Mouse (Mus musculus) neural tube, embryonic 13.5 days (tissue): ENCODE measurements around the gene Itpr3. TPM values are rescaled to one million over a fixed set of nuclear protein-coding genes. Genes with fewer than 3 reads are reported as not detected.

Experiments used
- ATAC-seq: fragments of 200-750 bp; cut with Nextera tagmentation; 2 replicates; pipeline ENCODE4 v1.8.0; 2017; ENCODE audit warnings: low read depth, mild to moderate bottlenecking, moderate TSS enrichment, moderate library complexity
- H3K27ac ChIP-seq: fragments of 300-500 bp; sonication (generic); replicated peaks from 2 replicates; pipeline ENCODE4 v1.5.1; 2015; ENCODE audit warnings: moderate library complexity, mild to moderate bottlenecking, inconsistent platforms
- H3K27me3 ChIP-seq: fragments of 300-500 bp; sonication (generic); 2 replicates; pipeline ENCODE4 v1.6.1; 2015; ENCODE audit warnings: mild to moderate bottlenecking, inconsistent platforms
- H3K36me3 ChIP-seq: fragments of 300-500 bp; sonication (generic); 2 replicates; pipeline ENCODE4 v1.6.1; 2015; ENCODE audit warnings: mild to moderate bottlenecking, inconsistent platforms
- H3K4me1 ChIP-seq: fragments of 300-500 bp; sonication (generic); replicated peaks from 2 replicates; pipeline ENCODE4 v1.6.1; 2015; ENCODE audit warnings: inconsistent platforms
- H3K4me2 ChIP-seq: fragments of 300-500 bp; sonication (generic); 2 replicates; pipeline ENCODE4 v1.6.1; 2015; ENCODE audit warnings: inconsistent platforms, mild to moderate bottlenecking, moderate library complexity
- H3K4me3 ChIP-seq: fragments of 300-500 bp; sonication (generic); 2 replicates; pipeline ENCODE4 v1.5.1; 2015; ENCODE audit warnings: mild to moderate bottlenecking, inconsistent platforms
- H3K9ac ChIP-seq: fragments of 300-500 bp; sonication (generic); 2 replicates; pipeline ENCODE4 v1.6.1; 2015; ENCODE audit warnings: moderate library complexity, mild to moderate bottlenecking, inconsistent platforms
- H3K9me3 ChIP-seq: fragments of 300-500 bp; sonication (generic); 2 replicates; pipeline ENCODE4 v1.6.1; 2016; ENCODE audit warnings: inconsistent platforms
- WGBS: fragments of 180-500 bp; shearing (Covaris S2); methylation state at CpG from one replicate; pipeline ENCODE4 v1.1.7; 2015; 5-methylcytosine and 5-hydroxymethylcytosine counted together
- polyA plus RNA-seq: library from polyadenylated mRNA; unstranded; fragments of >200 nt; fragmentation: Nextera tagmentation; extraction: Ambion mirVana; gene quantifications from 2 replicates; pipeline ENCODE4 v1.2.1, GENCODE M21; 2015

The Itpr3 gene
- polyA plus RNA-seq, 1 experiment from 2014 or later, result 1.4 TPM

- Histone ChIP-seq H3K4me1 (peaks cover 28% of the 10 kb centered on the region), H3K27ac (no peak overlapping the region), H3K4me3 (no peak overlapping the region), H3K36me3 (no peaks in the 10 kb centered on the region), H3K9me3 (no peaks in the 10 kb centered on the region), H3K4me2 (no peak overlapping the region), H3K9ac (no peak overlapping the region), H3K27me3 (peaks cover 50% of the 10 kb centered on the region)
- WGBS, result 86% methylated on average over 8 of the region's 8 CpGs
- no peak for ATAC-seq
Observed at GRCm38 (mm10) chr17:27060698-27061097, 3.6 kb downstream of the Itpr3 start.

DNA sequence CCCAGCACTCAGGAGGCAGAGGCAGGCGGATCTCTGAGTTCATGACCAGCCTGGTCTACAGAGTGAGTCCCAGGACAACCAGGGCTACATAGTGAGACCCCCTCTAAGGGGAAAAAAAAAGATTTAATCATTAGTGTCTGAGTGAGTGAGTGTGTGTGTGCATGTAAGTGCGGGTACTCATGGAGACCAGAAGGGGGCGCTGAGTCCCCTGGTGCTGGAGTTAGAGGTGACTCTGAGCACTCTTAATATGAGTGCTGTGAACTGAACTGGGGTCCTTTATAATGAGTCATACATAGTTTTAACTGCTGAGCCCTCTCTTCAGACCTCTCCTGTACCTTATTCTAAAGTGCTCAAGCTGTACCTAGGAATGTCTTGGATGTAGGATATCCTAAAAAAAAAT lies 4.6 kb downstream of the Itpr3 start:
- Histone ChIP-seq H3K36me3 (no peaks in the 10 kb centered on the region), H3K9ac (no peak overlapping the region), H3K4me3 (no peak overlapping the region), H3K27ac (no peak overlapping the region), H3K4me1 (peaks cover 20% of the 10 kb centered on the region), H3K4me2 (no peak overlapping the region), H3K27me3 (peaks cover 40% of the 10 kb centered on the region), H3K9me3 (no peaks in the 10 kb centered on the region)
- WGBS, result 89% methylated on average over 3 of the region's 3 CpGs
- no peak for ATAC-seq

- peaks cover 10% of the 10 kb centered on the region for H3K4me1 ChIP-seq
- no peaks in the 10 kb centered on the region for H3K9me3 ChIP-seq
- no peak overlapping the region for H3K4me3 ChIP-seq
- H3K9ac ChIP-seq, result no peak overlapping the region
- 90% methylated on average over 7 of the region's 7 CpGs for WGBS
- H3K36me3 ChIP-seq, result no peaks in the 10 kb centered on the region
- H3K27me3 ChIP-seq, result peaks cover 30% of the 10 kb centered on the region
- ATAC-seq, result no peak
- no peak overlapping the region for H3K27ac ChIP-seq
- no peak overlapping the region for H3K4me2 ChIP-seq
Observed at GRCm38 (mm10) chr17:27062684-27063083, 5.6 kb downstream of the Itpr3 start.

- no peak overlapping the region for H3K9ac ChIP-seq
- 0 out of 2 replicates have a peak, but pooled peaks cover 1% of the 10 kb centered on the region for H3K4me1 ChIP-seq
- H3K4me3 ChIP-seq, result no peak overlapping the region
- H3K36me3 ChIP-seq, result no peaks in the 10 kb centered on the region
- no peak overlapping the region for H3K4me2 ChIP-seq
- H3K27ac ChIP-seq, result no peak overlapping the region
- H3K27me3 ChIP-seq, result peaks cover 20% of the 10 kb centered on the region
- ATAC-seq, result no peak
- 59% methylated on average over 6 of the region's 6 CpGs for WGBS
- no peaks in the 10 kb centered on the region for H3K9me3 ChIP-seq
Observed at GRCm38 (mm10) chr17:27063717-27064116, 6.6 kb downstream of the Itpr3 start.

DNA sequence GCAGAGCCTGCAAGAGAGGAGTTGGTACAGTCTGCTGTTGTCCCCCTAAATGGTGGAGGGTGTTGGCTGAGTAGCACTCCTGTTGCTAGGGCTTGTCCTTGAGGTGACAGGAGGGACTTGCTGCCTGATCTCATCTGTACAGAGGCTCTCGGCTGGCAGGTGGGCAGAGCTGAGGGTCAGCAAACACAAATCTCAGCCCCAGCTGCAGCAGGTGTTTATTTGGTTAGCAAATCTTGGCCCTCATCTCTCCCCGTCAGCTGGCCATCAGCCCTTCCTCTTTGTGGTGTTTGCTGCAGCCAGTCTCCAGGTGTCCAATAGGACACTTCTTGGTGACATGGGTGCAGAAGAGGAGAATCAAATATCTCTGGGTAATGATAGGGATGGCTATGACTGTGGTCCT lies 7.1 kb downstream of the Itpr3 start:
- Histone ChIP-seq H3K4me2 (no peak overlapping the region), H3K9me3 (no peaks in the 10 kb centered on the region), H3K4me1 (peaks cover under 1% of the 10 kb centered on the region), H3K27ac (no peak overlapping the region), H3K36me3 (no peaks in the 10 kb centered on the region), H3K9ac (no peak overlapping the region), H3K27me3 (peaks cover 15% of the 10 kb centered on the region), H3K4me3 (no peak overlapping the region)
- 91% methylated on average over 2 of the region's 2 CpGs for WGBS
- no peak for ATAC-seq

DNA sequence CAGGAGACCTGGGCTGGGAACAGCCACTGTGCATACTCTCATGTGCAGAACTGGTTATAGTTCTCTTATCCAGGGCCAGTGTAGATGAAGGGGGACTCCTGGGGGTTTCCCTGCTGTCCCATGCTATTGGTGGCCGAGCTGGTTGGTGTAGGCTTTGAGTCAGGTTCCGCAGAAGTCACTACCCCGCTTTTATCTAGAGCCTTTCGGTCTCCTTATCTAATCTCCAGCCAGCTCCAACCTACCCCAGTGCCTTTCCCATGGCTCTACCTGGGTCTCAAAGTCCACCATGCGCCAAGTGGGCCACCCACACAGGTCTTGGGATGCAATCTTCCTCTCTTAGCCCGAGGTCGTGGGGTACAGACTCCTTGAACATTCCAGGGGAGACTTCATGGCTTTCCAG lies 9.0 kb downstream of the Itpr3 start:
- WGBS, result 86% methylated on average over 7 of the region's 7 CpGs
- Histone ChIP-seq H3K36me3 (no peaks in the 10 kb centered on the region), H3K4me1 (peaks cover 10% of the 10 kb centered on the region), H3K4me2 (no peak overlapping the region), H3K9me3 (no peaks in the 10 kb centered on the region), H3K9ac (no peak overlapping the region), H3K27ac (no peak overlapping the region), H3K4me3 (no peak overlapping the region), H3K27me3 (no peaks in the 10 kb centered on the region)
- no peak for ATAC-seq

DNA sequence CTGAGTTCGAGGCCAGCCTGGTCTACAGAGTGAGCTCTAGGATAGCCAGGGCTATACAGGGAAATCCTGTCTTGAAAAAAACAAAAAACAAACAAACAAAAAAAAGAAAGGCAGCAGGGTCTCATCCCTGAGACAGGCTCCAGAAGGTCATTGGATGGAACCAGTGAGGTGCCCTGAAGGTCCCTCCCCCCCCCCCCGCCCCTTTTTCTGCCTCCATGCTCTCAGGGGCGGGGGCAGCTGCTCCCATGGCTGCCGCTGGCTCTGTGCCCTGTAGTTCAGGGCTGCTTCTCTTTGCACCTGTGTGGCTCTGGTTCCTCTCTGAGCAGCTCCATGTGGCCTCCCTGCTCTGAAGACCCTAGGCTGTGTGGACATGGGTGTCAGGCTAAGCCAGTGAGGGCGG lies 12.0 kb downstream of the Itpr3 start:
- Histone ChIP-seq H3K36me3 (no peaks in the 10 kb centered on the region), H3K27ac (peak overlapping the region; percentile 55; the same call in 1 of the 2 replicates), H3K4me2 (no peak overlapping the region), H3K4me1 (peaks cover 13% of the 10 kb centered on the region), H3K9ac (no peak overlapping the region), H3K9me3 (no peaks in the 10 kb centered on the region), H3K4me3 (no peak overlapping the region), H3K27me3 (no peaks in the 10 kb centered on the region)
- WGBS, result 66% methylated on average over 5 of the region's 5 CpGs
- no peak for ATAC-seq

GRCm38 (mm10) chr17:27070913-27071312 lies 13.8 kb downstream of the Itpr3 start:
- Histone ChIP-seq H3K27me3 (no peaks in the 10 kb centered on the region), H3K4me2 (no peak overlapping the region), H3K4me1 (peaks cover 14% of the 10 kb centered on the region), H3K4me3 (no peak overlapping the region), H3K9me3 (no peaks in the 10 kb centered on the region), H3K36me3 (no peaks in the 10 kb centered on the region), H3K9ac (no peak overlapping the region), H3K27ac (no peak overlapping the region)
- ATAC-seq, result no peak
- WGBS, result 92% methylated on average over 7 of the region's 7 CpGs

DNA sequence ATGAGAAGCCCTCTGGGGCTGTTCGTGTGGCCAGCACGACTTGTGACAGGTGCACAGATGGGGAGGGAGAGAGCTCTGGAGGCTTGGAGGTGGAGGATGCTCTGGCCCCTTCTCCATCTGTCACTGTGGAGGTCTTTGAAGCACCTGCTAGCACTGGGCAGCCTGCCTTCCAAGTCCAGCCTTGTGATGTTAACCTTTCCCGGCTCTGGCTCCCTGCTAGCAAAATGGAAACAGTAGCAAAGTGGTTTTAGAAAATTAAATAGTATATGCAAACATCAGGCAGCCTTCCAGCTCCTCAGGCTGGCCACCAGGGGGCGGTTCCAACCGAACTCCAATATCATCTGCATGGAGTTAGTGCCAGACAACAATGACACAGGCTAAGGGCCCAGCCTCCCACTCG lies 14.5 kb downstream of the Itpr3 start:
- H3K27me3 ChIP-seq, result no peaks in the 10 kb centered on the region
- H3K36me3 ChIP-seq, result no peaks in the 10 kb centered on the region
- WGBS, result 48% methylated on average over 6 of the region's 6 CpGs

DNA sequence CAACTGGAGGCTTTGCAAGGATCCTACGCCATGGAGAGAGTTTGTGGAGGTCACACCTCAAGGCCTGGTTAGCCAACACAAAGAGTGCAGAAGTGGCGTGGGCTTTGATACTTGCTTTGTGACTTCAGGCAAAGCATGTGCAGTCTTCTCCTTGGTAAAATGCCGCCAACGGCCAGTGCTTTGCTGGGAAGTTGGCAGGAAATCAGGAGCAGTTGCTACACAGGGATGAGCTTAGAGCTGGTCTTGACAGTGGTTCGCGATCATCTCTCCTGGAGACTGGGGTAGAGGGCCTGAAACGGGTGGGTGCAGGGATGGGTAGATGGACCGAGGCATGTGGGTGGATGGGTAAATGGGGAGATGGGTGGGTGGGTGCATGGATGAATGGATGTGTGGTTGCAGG lies 15.3 kb downstream of the Itpr3 start:
- WGBS, result 96% methylated on average over 8 of the region's 8 CpGs
- no peak overlapping the region for H3K9ac ChIP-seq
- H3K27ac ChIP-seq, result no peak overlapping the region
- ATAC-seq, result no peak
- no peaks in the 10 kb centered on the region for H3K36me3 ChIP-seq
- no peaks in the 10 kb centered on the region for H3K9me3 ChIP-seq
- H3K4me2 ChIP-seq, result no peak overlapping the region
- H3K4me3 ChIP-seq, result no peak overlapping the region
- no peaks in the 10 kb centered on the region for H3K27me3 ChIP-seq
- H3K4me1 ChIP-seq, result peaks cover 14% of the 10 kb centered on the region

More for the DNA sequence above, 14.5 kb downstream of the Itpr3 start:
- Histone ChIP-seq H3K4me3 (no peak overlapping the region), H3K4me1 (peaks cover 14% of the 10 kb centered on the region), H3K9me3 (no peaks in the 10 kb centered on the region), H3K4me2 (no peak overlapping the region), H3K9ac (no peak overlapping the region), H3K27ac (no peak overlapping the region)
- ATAC-seq, result no peak

- WGBS, result 81% methylated on average over 5 of the region's 5 CpGs
- Histone ChIP-seq H3K9ac (no peak overlapping the region), H3K27ac (no peak overlapping the region), H3K36me3 (no peaks in the 10 kb centered on the region), H3K27me3 (no peaks in the 10 kb centered on the region), H3K4me2 (no peak overlapping the region), H3K4me1 (peaks cover 14% of the 10 kb centered on the region), H3K9me3 (0 out of 2 replicates have a peak, but pooled peaks cover 3% of the 10 kb centered on the region), H3K4me3 (no peak overlapping the region)
- no peak for ATAC-seq
Observed at GRCm38 (mm10) chr17:27073126-27073525, 16.0 kb downstream of the Itpr3 start.

GRCm38 (mm10) chr17:27073778-27074177 lies 16.7 kb downstream of the Itpr3 start:
- 72% methylated on average over 9 of the region's 9 CpGs for whole genome bisulfite sequencing
- Histone ChIP-seq H3K4me1 (peaks cover 14% of the 10 kb centered on the region), H3K4me3 (no peak overlapping the region), H3K9ac (no peak overlapping the region), H3K27ac (no peak overlapping the region), H3K27me3 (no peaks in the 10 kb centered on the region), H3K36me3 (no peaks in the 10 kb centered on the region), H3K4me2 (no peak overlapping the region), H3K9me3 (0 out of 2 replicates have a peak, but pooled peaks cover 3% of the 10 kb centered on the region)
- ATAC-seq, result no peak

DNA sequence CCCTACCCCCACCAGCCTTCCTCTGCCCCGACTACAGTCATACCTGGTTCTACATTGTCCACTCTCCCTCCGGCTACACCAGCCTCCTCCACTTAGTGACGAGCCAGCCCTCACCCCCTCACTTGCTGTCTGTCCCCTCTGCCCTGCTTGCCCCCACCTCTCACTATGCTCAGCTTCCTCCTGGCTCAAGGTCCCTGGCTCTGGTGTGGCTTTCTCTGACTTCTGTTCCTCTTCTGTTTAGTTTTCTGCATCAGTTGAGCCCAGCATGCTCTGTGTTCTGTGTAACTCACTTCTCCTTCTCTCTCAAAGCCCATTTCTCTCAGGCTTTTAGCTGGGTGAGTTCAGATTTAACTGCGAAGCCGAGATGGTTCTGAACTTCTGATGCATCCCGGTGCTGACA lies 17.1 kb downstream of the Itpr3 start:
- ATAC-seq, result no peak
- Histone ChIP-seq H3K4me3 (no peak overlapping the region), H3K36me3 (no peaks in the 10 kb centered on the region), H3K27ac (no peak overlapping the region), H3K9ac (no peak overlapping the region), H3K27me3 (no peaks in the 10 kb centered on the region), H3K4me1 (peaks cover 12% of the 10 kb centered on the region), H3K9me3 (0 out of 2 replicates have a peak, but pooled peaks cover 3% of the 10 kb centered on the region), H3K4me2 (no peak overlapping the region)
- 72% methylated on average over 6 of the region's 6 CpGs for WGBS
